Mouse (Mus musculus) heart, embryonic 10.5 days (tissue): ENCODE measurements around the gene Chd2. TPM values are rescaled to one million over a fixed set of nuclear protein-coding genes. Genes with fewer than 3 reads are reported as not detected.
A peak's percentile ranks its signal among the peaks of the same experiment; 100 is the strongest.

Experiments used
- DNase-seq: peaks from one replicate; pipeline ENCODE4 v3.0.0-alpha.2; 2017; ENCODE audit warnings: low spot score
- H3K27ac ChIP-seq: fragments of 300-500 bp; sonication (generic); 2 replicates; pipeline ENCODE4 v1.5.1; 2016; ENCODE audit warnings: mild to moderate bottlenecking
- H3K27me3 ChIP-seq: fragments of 300-500 bp; sonication (generic); 2 replicates; pipeline ENCODE4 v1.6.1; 2016; ENCODE audit warnings: mild to moderate bottlenecking; ENCODE audit not compliant: poor library complexity, insufficient read depth, severe bottlenecking
- H3K36me3 ChIP-seq: fragments of 300-500 bp; sonication (generic); 2 replicates; pipeline ENCODE4 v1.6.1; 2016; ENCODE audit warnings: mild to moderate bottlenecking, moderate library complexity
- H3K4me1 ChIP-seq: fragments of 300-500 bp; sonication (generic); 2 replicates; pipeline ENCODE4 v1.6.1; 2016; ENCODE audit warnings: mild to moderate bottlenecking
- H3K4me3 ChIP-seq: fragments of 300-500 bp; sonication (generic); 2 replicates; pipeline ENCODE4 v1.5.1; 2016; ENCODE audit warnings: mild to moderate bottlenecking, moderate library complexity
- H3K9me3 ChIP-seq: fragments of 300-500 bp; sonication (generic); 2 replicates; pipeline ENCODE4 v1.6.1; 2016; ENCODE audit warnings: mild to moderate bottlenecking, moderate library complexity
- WGBS: fragments of 180-500 bp; shearing (Covaris S2); methylation state at CpG from one replicate; pipeline ENCODE4 v1.1.7; 2016; 5-methylcytosine and 5-hydroxymethylcytosine counted together
- polyA plus RNA-seq: library from polyadenylated mRNA; unstranded; fragments of >200 nt; fragmentation: Nextera tagmentation; extraction: Ambion mirVana; gene quantifications from 2 replicates; pipeline ENCODE4 v1.2.1, GENCODE M21; 2016

The Chd2 gene
- polyA plus RNA-seq, 1 experiment from 2014 or later, result 43.6 TPM

DNA sequence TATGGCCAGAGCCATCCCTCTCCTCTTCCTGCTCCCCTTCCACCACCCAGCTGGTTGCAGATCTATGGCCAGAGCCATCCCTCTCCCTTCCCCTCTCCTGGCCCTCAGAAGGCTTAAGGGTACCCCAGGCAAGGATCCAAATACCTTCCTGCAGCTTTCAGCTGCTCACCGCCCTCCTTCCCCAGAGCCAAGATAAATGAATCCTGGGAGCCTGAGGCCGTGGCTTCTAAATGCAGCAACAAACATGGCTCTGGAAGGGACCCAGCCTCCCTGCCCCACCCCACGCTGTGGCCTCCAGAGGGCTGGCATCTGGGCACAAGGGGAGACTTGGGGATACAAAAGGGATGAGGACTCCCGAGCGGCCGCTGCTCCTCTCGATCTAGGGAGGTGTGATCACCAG lies 129.2 kb downstream of the Chd2 start:
- no peaks in the 10 kb centered on the region for H3K9me3 ChIP-seq
- WGBS, result 79% methylated on average over 7 of the region's 7 CpGs
- peaks cover 14% of the 10 kb centered on the region; the same call in 1 of the 2 replicates for H3K27me3 ChIP-seq
- DNase-seq, result no peak
- no peak overlapping the region for H3K27ac ChIP-seq
- no peaks in the 10 kb centered on the region for H3K4me1 ChIP-seq
- no peak overlapping the region for H3K4me3 ChIP-seq
- H3K36me3 ChIP-seq, result peaks cover 4% of the 10 kb centered on the region; the same call in 1 of the 2 replicates

DNA sequence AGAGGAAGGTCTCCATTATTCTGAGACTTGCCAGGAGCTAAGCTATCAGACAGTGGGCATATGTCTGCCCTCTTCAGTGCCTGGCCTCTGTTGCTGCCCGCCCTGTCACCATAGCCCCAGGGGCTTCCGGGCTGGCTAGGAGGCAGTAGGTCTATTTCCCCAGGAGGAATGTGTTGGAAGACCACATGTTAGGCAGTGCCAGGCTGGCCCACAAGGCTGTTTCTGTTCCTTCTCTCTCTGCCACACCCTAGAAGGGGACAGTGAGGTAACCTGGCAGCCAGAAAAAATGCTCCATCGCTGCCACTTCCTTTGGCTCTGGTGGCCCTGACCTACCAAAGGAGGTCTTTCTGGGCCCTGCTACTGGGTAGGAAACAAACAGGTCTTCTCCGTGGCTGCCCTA lies 129.6 kb downstream of the Chd2 start:
- Histone ChIP-seq H3K4me1 (no peaks in the 10 kb centered on the region), H3K9me3 (no peaks in the 10 kb centered on the region), H3K36me3 (peaks cover 4% of the 10 kb centered on the region; the same call in 1 of the 2 replicates), H3K27me3 (peaks cover 14% of the 10 kb centered on the region; the same call in 1 of the 2 replicates), H3K27ac (no peak overlapping the region), H3K4me3 (no peak overlapping the region)
- WGBS, result 85% methylated on average over 4 of the region's 4 CpGs
- no peak for DNase-seq

DNA sequence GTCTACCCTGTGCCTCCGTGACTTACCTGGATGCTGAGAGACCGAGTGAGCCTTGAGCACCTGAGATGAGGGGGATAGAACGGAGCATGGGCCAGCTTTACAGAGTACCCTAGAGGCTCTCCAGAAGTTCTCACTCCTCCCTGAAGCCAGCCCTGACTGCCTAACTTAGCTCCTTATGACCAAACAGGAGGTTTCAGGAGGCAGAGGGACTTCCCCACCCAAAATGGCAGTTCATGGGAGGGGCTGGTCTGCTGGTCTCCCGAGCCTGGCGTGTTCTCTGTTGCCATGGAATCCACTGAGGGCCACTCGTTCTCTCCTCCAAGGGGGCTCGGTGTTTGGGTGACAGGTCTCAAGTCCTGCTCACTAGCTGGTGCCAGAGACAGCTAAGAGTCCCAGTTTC lies 130.1 kb downstream of the Chd2 start:
- Histone ChIP-seq H3K27me3 (peaks cover 14% of the 10 kb centered on the region; the same call in 1 of the 2 replicates), H3K4me1 (no peaks in the 10 kb centered on the region), H3K36me3 (peaks cover 7% of the 10 kb centered on the region; the same call in 1 of the 2 replicates), H3K4me3 (no peak overlapping the region), H3K9me3 (no peaks in the 10 kb centered on the region), H3K27ac (no peak overlapping the region)
- WGBS, result 71% methylated on average over 7 of the region's 7 CpGs
- no peak for DNase-seq

DNA sequence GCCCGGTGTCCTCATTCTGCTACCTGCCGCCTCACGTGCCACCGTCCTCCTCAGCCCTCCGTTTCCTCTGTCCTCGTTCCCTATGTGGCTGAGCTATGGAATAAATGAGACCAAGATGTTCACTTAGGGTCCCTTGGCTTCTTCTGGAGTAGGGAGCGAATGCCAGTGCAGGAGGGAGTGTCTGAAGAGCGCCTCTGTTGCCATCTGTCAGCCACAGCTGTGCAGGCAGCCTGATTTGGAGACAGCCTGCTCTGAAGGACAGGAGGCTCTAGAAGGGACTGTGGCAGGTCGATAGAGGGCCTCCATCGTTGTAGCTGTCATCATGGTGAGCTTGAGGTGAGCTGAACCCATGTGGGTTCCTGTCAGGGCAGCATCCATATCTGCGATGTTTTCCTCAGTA lies 136.1 kb downstream of the Chd2 start:
- H3K4me1 ChIP-seq, result peaks cover 16% of the 10 kb centered on the region
- H3K27ac ChIP-seq, result no peak overlapping the region
- 86% methylated on average over 11 of the region's 11 CpGs for WGBS
- H3K27me3 ChIP-seq, result peaks cover 29% of the 10 kb centered on the region
- peaks cover 20% of the 10 kb centered on the region for H3K36me3 ChIP-seq
- DNase-seq, result no peak
- no peaks in the 10 kb centered on the region for H3K9me3 ChIP-seq
- no peak overlapping the region for H3K4me3 ChIP-seq

DNA sequence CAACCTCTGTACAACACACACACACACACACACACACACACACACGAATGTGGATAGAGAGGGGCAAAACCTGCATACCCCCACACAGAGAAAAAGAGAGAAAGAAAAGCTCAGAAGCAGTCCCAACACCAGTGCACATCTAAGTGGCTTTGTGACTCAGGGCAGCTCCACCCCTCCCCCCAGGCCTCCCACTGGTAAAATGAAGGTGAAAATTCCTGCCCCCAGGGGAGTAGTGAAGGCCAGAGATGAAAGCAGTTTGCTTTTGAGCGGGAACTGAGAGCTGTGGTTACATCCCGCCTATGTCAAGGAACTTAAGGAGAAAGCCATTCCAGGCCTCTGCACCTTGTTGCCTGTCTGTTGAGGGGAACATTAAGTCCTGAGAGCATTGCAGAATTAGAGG lies 138.1 kb downstream of the Chd2 start:
- peaks cover 35% of the 10 kb centered on the region for H3K4me1 ChIP-seq
- no peaks in the 10 kb centered on the region for H3K9me3 ChIP-seq
- 15% methylated on average over 3 of the region's 3 CpGs for WGBS
- peaks cover 40% of the 10 kb centered on the region for H3K27me3 ChIP-seq
- H3K27ac ChIP-seq, result no peak overlapping the region
- H3K36me3 ChIP-seq, result peaks cover 16% of the 10 kb centered on the region; the same call in 1 of the 2 replicates
- no peak overlapping the region for H3K4me3 ChIP-seq
- no peak for DNase-seq

DNA sequence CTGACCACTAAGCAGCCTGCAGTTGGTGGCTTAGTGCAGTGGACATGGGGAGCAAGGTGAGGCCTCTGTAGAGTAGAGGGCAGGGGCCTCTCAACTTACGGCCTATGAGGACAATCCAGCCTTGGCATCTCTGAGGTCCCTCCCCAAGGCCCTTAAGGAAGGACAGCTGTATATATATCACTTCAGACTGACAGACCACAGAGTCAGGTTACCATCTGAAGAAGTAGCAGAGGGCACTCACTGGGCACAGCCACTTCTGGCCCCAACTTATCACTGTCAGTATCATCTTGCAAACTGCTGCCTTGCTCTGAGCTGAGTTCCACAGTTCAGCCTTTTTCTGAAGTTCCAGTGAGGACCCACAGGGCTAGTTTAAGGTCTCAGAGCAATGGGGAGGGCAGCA lies 139.0 kb downstream of the Chd2 start:
- no peak overlapping the region for H3K27ac ChIP-seq
- peaks cover 16% of the 10 kb centered on the region; the same call in 1 of the 2 replicates for H3K36me3 ChIP-seq
- H3K4me1 ChIP-seq, result peaks cover 44% of the 10 kb centered on the region
- WGBS, result 71% methylated on average over 1 of the region's 1 CpGs
- no peak overlapping the region for H3K4me3 ChIP-seq
- peaks cover 48% of the 10 kb centered on the region for H3K27me3 ChIP-seq
- no peaks in the 10 kb centered on the region for H3K9me3 ChIP-seq
- DNase-seq, result no peak

DNA sequence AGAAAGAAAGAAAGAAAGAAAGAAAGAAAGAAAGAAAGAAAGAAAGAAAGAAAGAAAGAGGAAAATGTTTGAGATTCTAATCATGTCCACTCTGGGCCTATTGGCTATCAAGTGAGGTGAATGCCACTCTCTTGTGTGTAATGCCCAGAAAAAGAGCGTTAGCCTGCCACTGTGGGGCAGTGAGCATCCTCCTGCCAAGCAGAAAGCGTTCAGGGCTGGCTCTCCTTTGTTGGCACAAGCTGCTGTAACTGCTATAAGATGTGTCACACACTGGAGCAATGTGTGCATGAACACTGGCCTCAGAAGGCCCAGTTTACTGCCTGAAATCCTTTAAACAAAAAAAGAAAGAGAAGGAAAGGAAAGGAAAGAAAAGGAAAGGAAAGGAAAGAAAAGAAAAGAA lies 139.5 kb downstream of the Chd2 start:
- Histone ChIP-seq H3K27me3 (peaks cover 53% of the 10 kb centered on the region), H3K4me1 (peaks cover 44% of the 10 kb centered on the region), H3K9me3 (no peaks in the 10 kb centered on the region), H3K4me3 (no peak overlapping the region), H3K27ac (no peak overlapping the region), H3K36me3 (peaks cover 16% of the 10 kb centered on the region; the same call in 1 of the 2 replicates)
- DNase-seq, result no peak
- WGBS, result 52% methylated on average over 2 of the region's 2 CpGs

DNA sequence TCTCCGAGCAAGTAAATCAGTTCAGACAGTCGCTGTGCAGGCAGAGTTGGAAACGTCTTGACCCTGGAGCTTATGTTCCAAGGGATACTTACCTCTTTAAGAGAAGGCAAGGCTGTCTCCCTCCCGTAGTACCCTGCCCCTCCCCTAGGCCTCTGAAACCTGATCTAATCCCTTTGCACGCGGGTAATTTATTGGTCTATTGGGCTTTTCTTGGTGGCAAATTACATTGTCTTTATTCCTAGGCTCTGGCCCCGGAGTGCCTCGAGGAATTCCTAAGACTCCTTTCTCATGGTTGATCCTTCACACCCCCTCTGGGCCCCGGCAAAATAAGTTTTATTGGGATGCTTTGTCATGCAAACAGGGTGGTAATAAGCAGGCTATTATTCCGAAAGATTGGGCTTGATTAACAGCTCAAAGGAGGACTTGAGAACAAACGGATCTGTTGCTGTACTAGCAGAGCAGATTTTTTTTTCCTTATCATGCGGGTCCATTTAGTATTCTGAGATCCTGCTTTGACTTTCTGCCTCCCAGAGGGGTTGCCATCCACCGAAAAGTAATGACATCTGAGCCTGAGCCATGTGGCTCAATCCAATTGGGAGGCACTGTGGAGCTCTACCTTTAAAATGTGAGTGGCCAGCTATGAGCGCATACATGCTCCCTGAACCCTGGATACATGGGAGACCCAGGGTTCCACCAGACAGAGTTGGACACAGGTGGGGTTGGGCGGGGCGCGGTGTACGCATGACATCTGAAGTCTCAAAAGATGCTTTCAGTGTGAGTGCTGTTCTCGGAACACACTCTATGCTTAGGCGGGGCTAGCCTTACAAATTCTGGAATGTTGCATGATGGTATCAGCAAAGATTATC lies 141.3 kb downstream of the Chd2 start:
- H3K27ac ChIP-seq, result no peak overlapping the region

DNA sequence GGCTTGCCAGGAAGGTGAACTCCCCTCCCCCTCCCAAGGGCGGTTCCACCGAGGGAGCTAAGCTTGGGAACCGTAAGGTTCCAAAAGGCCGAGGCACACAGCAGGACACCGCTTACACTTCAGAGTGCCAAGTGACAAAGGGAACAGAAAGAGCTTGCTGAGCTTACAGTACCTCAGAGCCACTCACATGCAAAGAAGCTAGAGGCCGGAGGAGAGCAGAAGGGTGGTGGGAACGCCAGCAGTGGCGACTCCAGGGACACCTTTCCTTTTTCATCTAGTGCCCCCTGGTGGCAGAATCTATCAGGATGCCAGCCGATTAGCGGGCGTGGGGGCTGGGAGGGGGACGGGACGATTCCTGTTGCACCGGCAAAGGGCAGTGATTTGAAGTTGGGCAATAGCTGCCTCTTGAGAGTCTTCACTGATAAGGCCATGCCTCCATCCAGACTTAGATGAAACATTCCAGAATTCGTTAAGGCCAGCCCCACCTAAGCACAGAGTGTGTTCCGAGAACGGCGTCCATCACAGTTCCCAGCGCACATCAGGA lies 142.1 kb downstream of the Chd2 start:
- Histone ChIP-seq H3K9me3 (no peaks in the 10 kb centered on the region; the same call in 1 of the 2 replicates), H3K27ac (no peak overlapping the region), H3K36me3 (no peaks in the 10 kb centered on the region), H3K4me1 (peaks cover 44% of the 10 kb centered on the region), H3K4me3 (peak overlapping the region; percentile 54), H3K27me3 (peaks cover 68% of the 10 kb centered on the region)
- 1% methylated on average over 19 of the region's 19 CpGs for WGBS
- DNase-seq, result no peak

More for the DNA sequence above, 141.3 kb downstream of the Chd2 start:
- 17% methylated on average over 20 of the region's 20 CpGs for WGBS
- Histone ChIP-seq H3K4me3 (peak overlapping the region; percentile 54), H3K9me3 (no peaks in the 10 kb centered on the region), H3K36me3 (0 out of 2 replicates have a peak, but pooled peaks cover 3% of the 10 kb centered on the region), H3K4me1 (peaks cover 44% of the 10 kb centered on the region), H3K27me3 (peaks cover 68% of the 10 kb centered on the region)
- no peak for DNase-seq

DNA sequence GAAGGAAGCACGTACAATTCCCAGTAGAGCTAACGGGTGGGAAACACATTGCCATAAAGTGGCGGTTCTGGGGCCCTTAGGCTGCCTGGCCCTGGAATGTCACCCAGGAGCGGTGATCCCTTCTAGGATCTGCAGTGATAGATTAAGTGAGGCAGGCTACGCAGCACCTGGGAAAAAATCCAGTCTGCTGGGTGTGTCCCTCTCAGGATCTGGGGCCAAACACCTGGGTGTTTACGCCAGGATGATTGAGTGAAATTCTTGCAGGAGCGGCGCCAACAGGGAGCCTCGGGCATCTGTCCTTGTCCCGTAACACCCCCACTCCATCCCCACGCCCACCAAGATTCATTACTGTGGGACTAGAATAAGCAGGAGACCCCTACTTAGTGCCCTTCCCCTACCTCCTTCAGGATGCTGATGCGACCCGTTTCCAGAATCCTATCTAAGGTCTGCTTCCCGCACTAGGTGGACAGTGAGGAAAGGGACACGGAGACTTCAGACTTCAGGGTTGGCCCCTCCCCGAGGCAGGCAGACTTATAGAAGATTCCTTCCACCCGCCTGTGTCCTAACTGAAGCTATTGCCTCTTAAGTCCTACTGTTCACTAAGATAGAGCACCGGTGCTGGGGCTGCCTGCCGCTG lies 142.7 kb downstream of the Chd2 start:
- 4% methylated on average over 19 of the region's 19 CpGs for WGBS
- H3K36me3 ChIP-seq, result no peaks in the 10 kb centered on the region
- peaks cover 70% of the 10 kb centered on the region for H3K27me3 ChIP-seq
- no peaks in the 10 kb centered on the region; the same call in 1 of the 2 replicates for H3K9me3 ChIP-seq
- DNase-seq, result no peak
- H3K4me3 ChIP-seq, result peak overlapping the region; percentile 54
- H3K4me1 ChIP-seq, result peaks cover 43% of the 10 kb centered on the region
- no peak overlapping the region for H3K27ac ChIP-seq

DNA sequence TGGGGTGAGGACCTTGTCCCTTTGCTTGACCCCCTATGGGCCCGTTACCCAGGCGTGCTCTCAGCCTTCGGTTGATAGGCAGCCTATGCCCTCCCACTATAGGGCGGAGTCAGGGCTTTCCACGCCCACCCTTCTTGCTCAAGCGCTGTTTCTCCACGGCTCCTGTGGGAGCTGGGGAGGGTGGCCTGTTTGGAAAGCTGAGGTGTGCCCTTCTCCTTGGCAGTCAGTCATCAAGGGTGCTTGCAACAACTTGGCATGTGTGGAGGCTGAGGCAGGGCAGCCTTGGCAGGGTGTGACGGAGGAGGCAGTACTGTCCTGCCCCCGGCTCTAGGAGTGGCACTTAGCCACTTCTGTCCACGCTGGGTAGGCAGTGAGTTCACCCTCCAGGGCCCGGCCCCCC lies 143.3 kb downstream of the Chd2 start:
- Histone ChIP-seq H3K27ac (no peak overlapping the region), H3K36me3 (no peaks in the 10 kb centered on the region), H3K9me3 (no peaks in the 10 kb centered on the region; the same call in 1 of the 2 replicates), H3K4me3 (peak overlapping the region; percentile 54), H3K4me1 (peaks cover 37% of the 10 kb centered on the region), H3K27me3 (peaks cover 76% of the 10 kb centered on the region)
- 5% methylated on average over 11 of the region's 11 CpGs for WGBS
- no peak for DNase-seq

DNA sequence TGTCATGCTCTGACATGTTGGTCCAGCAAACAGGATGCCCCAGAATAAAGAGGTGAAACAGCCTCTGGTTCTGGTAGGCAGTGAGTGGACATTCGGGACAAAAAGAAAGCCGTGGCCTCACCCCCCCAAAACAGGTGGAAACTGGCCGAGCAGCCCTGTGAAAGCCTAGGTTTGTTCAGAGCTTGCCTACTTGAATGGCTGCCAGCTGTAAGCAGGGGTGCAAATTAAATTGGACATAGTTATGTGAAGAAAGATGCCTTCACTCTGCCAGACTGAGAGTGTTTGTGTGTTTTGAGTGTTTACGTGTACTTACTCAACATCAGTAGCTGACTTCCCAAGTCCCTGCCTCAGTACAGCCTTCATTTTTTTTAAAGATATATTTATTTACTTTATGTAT lies 147.6 kb downstream of the Chd2 start:
- Histone ChIP-seq H3K4me3 (peak overlapping the region; percentile 66; the same call in 1 of the 2 replicates), H3K27ac (no peak overlapping the region), H3K9me3 (no peaks in the 10 kb centered on the region; the same call in 1 of the 2 replicates), H3K4me1 (peaks cover 32% of the 10 kb centered on the region), H3K27me3 (peaks cover 58% of the 10 kb centered on the region), H3K36me3 (no peaks in the 10 kb centered on the region)
- WGBS, result 72% methylated on average over 4 of the region's 4 CpGs
- no peak for DNase-seq
